Mouse (Mus musculus): ENCODE results near the gene Ddx6.

GRCm38 (mm10) chr9:44597742-44598141 is 7.0 kb upstream of the Ddx6 start:
- no peak for TF ChIP-seq CTCF (IDR thresholded peaks at IDR 0.05; ENCODE audit: control insufficient read depth, insufficient read depth, insufficient read length)
- TF ChIP-seq MAX (IDR thresholded peaks at IDR 0.05) = no peak
- no peak for TF ChIP-seq USF1 (IDR thresholded peaks at IDR 0.05; ENCODE audit: low read depth)

Data from C2C12 (cell line).